Mouse (Mus musculus): ENCODE data around the gene Trit1.
"Not testable (repeated sequence)": the region's sequence is repeated elsewhere in the genome, so short reads cannot be mapped to it uniquely, and the experiment has no call there.

The Trit1 gene

GRCm38 (mm10) chr4:123016451-123016957 is at the start of gene Trit1:
Gene Trit1, plus strand, starts transcription at chr4:123016597.
- peak; percentile 87 for DNase-seq (ENCODE audit: low read depth, low spot score)

- no peak for DNase-seq (ENCODE audit: low read depth, low spot score)
Measured at GRCm38 (mm10) chr4:122968106-122968505, 48.3 kb upstream of the Trit1 start.

- no peak for DNase-seq (ENCODE audit: low read depth, low spot score)
Measured at GRCm38 (mm10) chr4:122971191-122971590, 45.2 kb upstream of the Trit1 start.

GRCm38 (mm10) chr4:122971646-122972045 is 44.8 kb upstream of the Trit1 start:
- DNase-seq (ENCODE audit: low read depth, low spot score), result no peak

GRCm38 (mm10) chr4:122972056-122972455 is 44.3 kb upstream of the Trit1 start:
- DNase-seq (ENCODE audit: low read depth, low spot score), result no peak

- no peak for DNase-seq (ENCODE audit: low read depth, low spot score)
Measured at GRCm38 (mm10) chr4:122974976-122975520, 41.3 kb upstream of the Trit1 start.

- no peak for DNase-seq (ENCODE audit: low read depth, low spot score)
Measured at GRCm38 (mm10) chr4:122976885-122977284, 39.5 kb upstream of the Trit1 start.

- DNase-seq (ENCODE audit: low read depth, low spot score), result no peak
Measured at GRCm38 (mm10) chr4:122978850-122979249, 37.5 kb upstream of the Trit1 start.

- no peak for DNase-seq (ENCODE audit: low read depth, low spot score)
Measured at GRCm38 (mm10) chr4:122979826-122980225, 36.6 kb upstream of the Trit1 start.

- no peak for DNase-seq (ENCODE audit: low read depth, low spot score)
Measured at GRCm38 (mm10) chr4:122980684-122981083, 35.7 kb upstream of the Trit1 start.

- DNase-seq (ENCODE audit: low read depth, low spot score), result no peak
Measured at GRCm38 (mm10) chr4:122981238-122981637, 35.2 kb upstream of the Trit1 start.

GRCm38 (mm10) chr4:122981930-122982329 is 34.5 kb upstream of the Trit1 start:
- no peak for DNase-seq (ENCODE audit: low read depth, low spot score)

GRCm38 (mm10) chr4:122982537-122982936 is 33.9 kb upstream of the Trit1 start:
- DNase-seq (ENCODE audit: low read depth, low spot score), result no peak

GRCm38 (mm10) chr4:122983486-122984261 is 32.7 kb upstream of the Trit1 start:
- DNase-seq (ENCODE audit: low read depth, low spot score), result no peak

- DNase-seq (ENCODE audit: low read depth, low spot score), result peak; percentile 62
Measured at GRCm38 (mm10) chr4:122985110-122985509, 31.3 kb upstream of the Trit1 start.

- no peak for DNase-seq (ENCODE audit: low read depth, low spot score)
Measured at GRCm38 (mm10) chr4:122987421-122987820, 29.0 kb upstream of the Trit1 start.

- not testable (repeated sequence) for DNase-seq (ENCODE audit: low read depth, low spot score)
Measured at GRCm38 (mm10) chr4:122988004-122988403, 28.4 kb upstream of the Trit1 start.

GRCm38 (mm10) chr4:122991177-122991576 is 25.2 kb upstream of the Trit1 start:
- no peak for DNase-seq (ENCODE audit: low read depth, low spot score)

GRCm38 (mm10) chr4:122992276-122992675 is 24.1 kb upstream of the Trit1 start:
- DNase-seq (ENCODE audit: low read depth, low spot score), result no peak

GRCm38 (mm10) chr4:122995404-122996220 is 20.8 kb upstream of the Trit1 start, which contains the start of gene Mycl:
Gene Mycl, plus strand, starts transcription at chr4:122995652.
- DNase-seq (ENCODE audit: low read depth, low spot score), result peak; percentile 51

GRCm38 (mm10) chr4:122996221-122996617 is 20.2 kb upstream of the Trit1 start:
- DNase-seq (ENCODE audit: low read depth, low spot score), result no peak

All from telencephalon, adult 2 months (tissue).